ENCODE assay signal across 8 mouse cellular contexts in the genomic region with DNA sequence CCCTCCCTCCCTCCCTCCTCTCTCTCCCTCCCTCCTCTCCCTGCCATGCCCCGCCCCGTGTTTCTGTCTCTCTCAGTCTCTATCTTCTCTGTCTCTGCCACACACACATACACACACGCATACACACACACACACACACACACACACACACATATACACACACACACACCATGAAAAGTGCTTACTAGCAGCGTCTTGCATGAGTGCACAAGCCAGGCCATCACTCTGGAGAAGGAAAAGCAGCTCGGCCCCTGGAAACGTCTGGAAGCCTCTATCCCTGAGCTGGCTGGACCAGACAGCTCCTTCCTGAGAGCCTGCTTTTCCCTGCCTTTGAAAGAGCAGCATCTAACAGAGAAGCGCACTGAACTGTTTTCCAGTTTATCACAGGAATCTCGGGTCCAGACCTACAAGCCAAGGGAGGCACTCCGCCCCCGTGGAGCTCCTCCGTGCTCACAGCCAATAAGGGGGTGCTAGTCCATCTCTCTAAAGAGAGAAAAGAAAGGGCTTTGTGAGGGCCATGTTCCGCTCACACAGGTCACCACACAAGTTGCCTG. TPM values are rescaled to one million over a fixed set of nuclear protein-coding genes. Genes with fewer than 3 reads are reported as not detected.
DNase-seq lines count a peak whose midpoint lies in the region; ATAC-seq and TF ChIP-seq lines count a peak whose summit lies in the region.

No protein-coding gene starts in this region.

- no peak for TF ChIP-seq CTCF in kidney, postnatal 0 days (IDR thresholded peaks at IDR 0.05; ENCODE audit: low read depth)

- peak overlapping the region; percentile 18 for H3K4me3 ChIP-seq in heart, embryonic 12.5 days
- H3K4me3 ChIP-seq in kidney, postnatal 0 days (replicated peaks; ENCODE audit: low read depth, low read length), result no peak overlapping the region

- H3K27me3 ChIP-seq in heart, embryonic 12.5 days (replicated peaks), result no peaks in the 10 kb centered on the region
- H3K27me3 ChIP-seq in kidney, postnatal 0 days (ENCODE audit: insufficient read depth, low read length), result no peaks in the 10 kb centered on the region

- peak; percentile 39; the same call in 1 of the 2 replicates for ATAC-seq in heart, embryonic 12.5 days (ENCODE audit: insufficient number of reproducible peaks, low FRiP score)
- peak; percentile 80 for ATAC-seq in kidney, postnatal 0 days (replicated peaks; ENCODE audit: low FRiP score, low read depth)

- H3K9me3 ChIP-seq in heart, embryonic 12.5 days (replicated peaks), result no peaks in the 10 kb centered on the region
- H3K9me3 ChIP-seq in kidney, postnatal 0 days (replicated peaks; ENCODE audit: low read length), result no peaks in the 10 kb centered on the region

- H3K9ac ChIP-seq in heart, embryonic 12.5 days, result peak overlapping the region; percentile 57
- H3K9ac ChIP-seq in kidney, postnatal 0 days (ENCODE audit: low read depth, low read length), result peak overlapping the region; percentile 47; the same call in 1 of the 2 replicates

- H3K27ac ChIP-seq in heart, embryonic 12.5 days (ENCODE audit: poor library complexity, severe bottlenecking), result no peak overlapping the region
- peak overlapping the region; percentile 96 for H3K27ac ChIP-seq in kidney, postnatal 0 days

- H3K4me2 ChIP-seq in heart, embryonic 12.5 days, result peak overlapping the region; percentile 58
- H3K4me2 ChIP-seq in kidney, postnatal 0 days (ENCODE audit: low read length), result peak overlapping the region; percentile 46

- peak; percentile 68 for DNase-seq in MN1 (ENCODE audit: low spot score)
- peak; percentile 57 for DNase-seq in cerebellum, adult 8-10 months
- peak; percentile 52 for DNase-seq in kidney, postnatal 0 days (ENCODE audit: low spot score)
- peak; percentile 6 for DNase-seq in mesoderm, embryonic 11.5 days (ENCODE audit: low read depth, low spot score)
- DNase-seq in urinary bladder, postnatal 36 days (ENCODE audit: low spot score in 2 of 2), result peak; percentile 23 to 29
- no peak for DNase-seq in B cell, adult 2 months
- no peak for DNase-seq in layer of hippocampus, postnatal 14 days (ENCODE audit: low spot score in 2 of 2)

- WGBS in heart, embryonic 12.5 days, result 19% methylated on average over 12 of the region's 12 CpGs
- 20% methylated on average over 12 of the region's 12 CpGs for WGBS in kidney, postnatal 0 days

- H3K4me1 ChIP-seq in heart, embryonic 12.5 days (replicated peaks), result peaks cover 15% of the 10 kb centered on the region
- H3K4me1 ChIP-seq in kidney, postnatal 0 days (replicated peaks; ENCODE audit: insufficient read depth, low read length), result peaks cover 23% of the 10 kb centered on the region

- H3K36me3 ChIP-seq in heart, embryonic 12.5 days, result no peaks in the 10 kb centered on the region
- no peaks in the 10 kb centered on the region for H3K36me3 ChIP-seq in kidney, postnatal 0 days (ENCODE audit: insufficient read depth, low read length)

RNA-seq across cellular contexts. Expression of a gene that starts 47.6 kb away (rescaled TPM):
- 8.1 and 8.7 TPM in 2 replicates for polyA plus RNA-seq in heart, embryonic 12.5 days (2016; fragmentation: Nextera tagmentation; extraction: Ambion mirVana)
- polyA plus RNA-seq in kidney, postnatal 0 days (2015; fragmentation: Nextera tagmentation; extraction: Ambion mirVana), result 9.2 and 10.1 TPM in 2 replicates
- total RNA-seq in layer of hippocampus, postnatal 14 days (2021), result 10 to 100 TPM; 83.5 to 95.2 TPM

Comparison
In these comparisons a context has a peak if more than half of its experiments do, and no peak if none do; other contexts are left out.
1. DNase-seq: peak in MN1 (single experiment), cerebellum, adult 8-10 months (single experiment), kidney, postnatal 0 days (single experiment), mesoderm, embryonic 11.5 days (single experiment) and urinary bladder, postnatal 36 days (2 of 2); none in B cell, adult 2 months (0 of 2) and layer of hippocampus, postnatal 14 days (0 of 2).